Mouse (Mus musculus): ENCODE measurements around the gene Eci2.
"Not testable (repeated sequence)": the region's sequence is repeated elsewhere in the genome, so short reads cannot be mapped to it uniquely, and the experiment has no call there.

Gene Eci2

DNA sequence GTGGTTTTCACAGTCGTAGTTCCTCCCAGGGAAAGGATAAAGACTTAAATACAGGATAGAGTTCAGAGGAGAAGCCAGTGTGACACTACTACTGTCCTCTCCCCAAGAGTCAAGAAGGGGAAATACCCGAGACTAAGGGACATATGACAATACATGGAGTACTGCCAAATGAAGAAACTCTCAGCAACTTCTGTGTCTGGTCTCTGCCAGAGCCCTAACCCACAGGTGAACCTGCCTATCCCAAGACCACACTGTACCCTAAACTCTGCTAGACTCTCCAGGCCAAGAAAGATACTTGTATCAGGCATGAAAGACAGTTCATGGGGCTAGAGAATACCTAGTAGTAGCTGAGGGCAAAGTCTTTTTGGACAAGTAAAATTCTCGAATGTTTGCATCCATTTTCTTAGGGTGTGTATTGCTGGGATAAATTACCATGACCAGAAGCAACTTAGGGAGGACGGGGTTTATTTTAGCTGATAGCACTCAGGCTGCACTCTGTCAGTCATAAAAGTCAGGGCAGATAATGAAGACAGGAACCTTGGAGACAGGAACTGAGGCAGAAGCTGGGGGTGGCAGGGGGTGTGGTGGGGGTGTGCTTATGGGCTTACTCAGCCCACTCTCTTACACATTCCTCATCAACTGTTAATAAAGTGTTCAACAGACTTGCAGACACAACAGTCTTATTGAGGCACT, 35.2 kb downstream of the Eci2 start:
- DNase-seq (ENCODE audit: low spot score) = peak; percentile 17

DNA sequence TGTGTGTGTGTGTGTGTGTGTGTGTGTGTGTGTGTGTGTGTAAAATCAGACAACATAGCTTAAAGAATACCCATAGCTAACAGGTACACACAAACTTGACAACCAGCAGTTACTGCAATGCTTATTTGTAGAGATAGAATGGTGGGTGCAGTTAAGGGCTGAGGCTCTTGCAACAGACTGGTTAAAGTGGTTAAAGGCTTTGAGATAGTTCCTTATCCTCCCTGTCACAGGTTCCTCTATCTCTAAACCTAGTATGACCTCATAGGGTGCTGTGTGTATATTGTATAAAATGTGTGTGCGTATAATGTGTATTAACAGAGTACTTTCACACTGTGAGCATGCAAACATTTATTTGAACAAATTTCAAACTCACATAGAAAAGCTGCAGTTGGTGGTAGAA, 43.4 kb downstream of the Eci2 start:
- DNase-seq (ENCODE audit: low spot score) = not testable (repeated sequence)

DNA sequence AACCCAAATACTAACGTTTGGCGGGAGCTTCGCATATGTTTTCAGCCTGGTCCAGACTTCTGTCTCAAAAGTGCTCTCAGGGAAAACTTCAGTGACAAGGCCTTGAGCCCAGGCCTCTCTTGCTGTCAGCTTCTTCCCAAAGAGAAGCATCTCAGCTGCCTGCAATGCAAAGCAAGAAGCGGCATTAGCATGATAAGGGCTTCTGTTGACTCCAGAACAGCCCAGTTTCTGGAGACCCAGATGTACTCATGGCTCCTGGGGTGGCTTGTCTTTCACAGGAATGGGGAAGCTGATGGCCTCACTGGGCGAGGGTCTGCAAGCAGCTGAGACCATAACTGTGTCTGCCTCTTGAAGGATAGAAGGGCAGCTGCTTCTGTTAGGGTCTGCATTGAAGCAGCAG, 48.3 kb downstream of the Eci2 start:
- DNase-seq (ENCODE audit: low spot score) = not testable (repeated sequence)

DNA sequence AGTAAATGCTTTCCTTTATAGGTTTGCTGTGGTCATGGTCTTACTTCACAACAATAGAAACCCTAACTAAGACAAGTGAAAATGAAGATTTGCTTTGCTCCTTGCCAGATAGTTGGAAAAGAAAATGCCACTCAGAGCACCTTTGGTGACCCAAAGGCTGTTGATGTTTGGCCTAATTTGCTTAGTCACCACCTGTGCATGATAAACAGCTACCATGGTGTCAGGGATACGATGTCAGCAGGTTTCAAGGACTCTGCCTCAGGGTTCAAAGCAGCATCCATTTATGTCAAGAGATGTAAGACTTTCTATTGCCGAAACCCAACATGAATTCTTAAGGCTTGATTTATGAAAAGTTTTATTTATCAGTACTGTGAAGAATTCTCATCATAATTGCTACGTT, 49.5 kb downstream of the Eci2 start:
- no peak for DNase-seq (ENCODE audit: low spot score)

DNA sequence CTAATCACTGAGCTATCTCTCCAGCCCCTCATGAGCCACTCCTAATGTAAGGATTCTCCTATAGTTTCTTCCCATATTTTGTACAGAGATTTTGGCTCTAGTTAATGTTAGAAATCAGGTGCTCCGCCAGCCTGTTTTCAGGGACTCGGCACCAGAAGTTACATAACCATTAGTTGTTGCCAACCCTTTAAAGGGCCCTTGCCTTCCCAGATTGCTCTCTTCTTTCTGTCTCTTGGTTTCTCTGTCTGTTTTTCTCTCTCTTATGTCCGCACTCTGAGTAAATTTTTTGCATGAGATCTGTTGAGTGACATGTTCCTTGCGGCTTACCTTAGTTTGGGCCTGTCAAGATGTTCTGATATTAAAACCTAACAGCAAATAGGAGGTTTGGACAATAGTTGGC, 50.8 kb downstream of the Eci2 start:
- DNase-seq (ENCODE audit: low spot score) = no peak

DNA sequence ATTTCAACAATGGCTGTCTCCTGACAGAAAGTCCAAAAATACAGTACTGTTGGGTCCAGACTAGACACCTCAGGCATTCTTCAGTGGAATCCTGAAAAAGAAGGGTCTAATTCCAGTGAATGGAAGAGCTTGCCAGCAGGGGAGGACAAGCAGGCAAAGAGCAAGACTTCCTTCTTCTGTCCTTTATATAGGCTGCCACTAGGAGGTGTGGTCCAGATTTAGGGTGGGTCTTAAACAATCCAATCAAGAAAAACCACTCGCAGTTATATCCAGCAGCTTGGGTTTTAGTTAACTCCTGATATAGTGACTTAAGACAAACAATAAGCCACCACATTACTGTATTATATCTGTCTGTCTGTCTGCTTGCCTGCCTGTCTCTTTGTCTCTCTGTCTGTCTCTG, 53.1 kb downstream of the Eci2 start:
- DNase-seq (ENCODE audit: low spot score) = no peak

DNA sequence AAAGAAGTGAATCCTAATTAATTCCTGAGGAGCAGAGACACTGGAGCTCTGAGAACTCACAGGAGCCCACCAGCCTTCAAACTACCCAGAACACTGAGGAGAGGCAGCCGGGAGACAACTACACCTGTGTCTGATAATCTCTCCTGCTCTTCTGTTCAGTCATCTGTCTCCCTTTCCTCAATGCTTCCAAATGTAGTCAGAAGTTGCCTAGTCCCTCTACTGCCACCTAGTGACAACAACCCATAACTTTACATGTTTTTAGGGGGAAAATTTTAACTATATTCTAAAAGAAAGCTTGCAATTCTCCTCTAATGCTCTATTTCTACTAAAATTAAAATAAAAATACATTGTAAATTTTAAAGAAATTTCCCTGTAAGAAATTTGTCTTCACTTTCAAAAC, 53.7 kb downstream of the Eci2 start:
- DNase-seq (ENCODE audit: low spot score) = peak; percentile 32

DNA sequence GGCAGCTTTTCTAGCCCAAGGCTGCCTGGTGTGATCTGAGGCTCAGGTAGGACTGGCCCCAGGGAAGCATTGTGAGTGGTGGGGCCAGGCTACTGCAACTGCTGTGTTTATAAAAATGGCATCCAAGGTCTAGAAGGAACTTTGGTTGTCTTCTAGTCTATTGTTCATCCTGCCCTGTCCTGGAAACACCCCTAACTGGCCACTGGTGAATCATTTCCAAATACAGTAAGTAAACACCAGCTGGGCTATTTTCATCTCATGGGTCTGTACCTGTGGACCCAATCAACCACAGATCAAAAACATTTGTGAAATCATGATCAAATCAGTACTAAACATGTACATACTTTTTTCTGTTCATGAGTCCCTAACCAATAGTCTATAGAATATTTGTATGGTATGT, 54.4 kb downstream of the Eci2 start:
- DNase-seq (ENCODE audit: low spot score) = not testable (repeated sequence)

DNA sequence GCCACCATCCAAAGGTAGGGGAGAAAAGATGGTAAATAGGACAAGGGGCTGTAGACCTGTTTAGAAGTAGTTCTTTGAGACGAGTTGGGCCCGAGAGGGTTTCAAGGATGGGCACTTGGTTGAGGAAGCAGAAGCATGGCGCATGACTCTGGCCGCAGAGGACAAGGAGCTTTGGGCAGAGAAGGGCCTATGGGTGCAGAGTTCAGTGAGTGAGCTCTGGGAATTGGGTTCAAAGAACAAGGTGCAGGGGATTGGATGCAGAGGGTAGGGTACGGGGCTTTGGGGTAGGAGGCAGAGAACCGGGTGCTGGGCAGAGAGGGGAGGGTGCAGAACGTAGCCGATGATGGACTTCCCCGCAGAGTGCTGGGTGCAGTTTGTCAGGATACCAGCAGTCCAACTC, 61.2 kb downstream of the Eci2 start:
- DNase-seq (ENCODE audit: low spot score) = not testable (repeated sequence)

DNA sequence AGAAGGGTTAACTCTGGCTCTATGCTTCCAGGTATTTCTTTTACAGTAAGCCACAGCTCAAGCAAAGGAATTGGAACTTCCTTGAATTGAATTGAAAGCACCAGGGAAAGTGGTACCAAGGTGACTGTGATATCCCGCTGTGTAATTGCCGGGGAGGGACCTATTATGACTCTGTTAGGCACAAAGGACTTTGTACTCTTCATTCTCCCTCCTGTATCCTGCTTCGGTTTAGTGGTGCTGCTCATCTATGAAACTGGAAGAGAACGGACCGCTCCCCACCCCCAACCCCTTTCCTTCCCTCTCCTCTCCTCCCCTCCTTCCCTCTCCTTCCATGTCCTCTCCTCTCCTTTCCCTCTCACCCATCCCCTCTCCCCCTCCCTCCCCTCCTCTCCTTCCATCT, 62.0 kb downstream of the Eci2 start:
- DNase-seq (ENCODE audit: low spot score) = no peak

DNA sequence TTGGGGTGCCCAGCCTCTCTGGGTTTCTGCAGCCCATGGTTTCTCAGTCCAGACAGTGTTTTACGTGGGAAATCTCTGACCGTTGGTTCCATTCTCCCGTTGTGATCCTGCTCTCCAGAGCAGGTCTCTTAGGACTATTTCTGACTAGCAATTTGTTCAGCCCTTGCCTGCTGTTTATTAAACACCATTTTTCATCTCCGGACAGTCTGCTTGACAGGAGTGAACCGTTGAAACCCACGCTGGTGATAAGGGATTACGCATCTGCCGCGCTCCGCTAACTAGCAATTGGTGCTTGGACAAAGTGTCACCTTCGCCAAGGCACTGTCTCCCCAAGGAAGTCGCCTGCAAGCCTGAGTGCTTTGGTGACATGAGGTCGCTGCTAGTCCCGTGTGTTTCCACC, 62.5 kb downstream of the Eci2 start:
- no peak for DNase-seq (ENCODE audit: low spot score)

DNA sequence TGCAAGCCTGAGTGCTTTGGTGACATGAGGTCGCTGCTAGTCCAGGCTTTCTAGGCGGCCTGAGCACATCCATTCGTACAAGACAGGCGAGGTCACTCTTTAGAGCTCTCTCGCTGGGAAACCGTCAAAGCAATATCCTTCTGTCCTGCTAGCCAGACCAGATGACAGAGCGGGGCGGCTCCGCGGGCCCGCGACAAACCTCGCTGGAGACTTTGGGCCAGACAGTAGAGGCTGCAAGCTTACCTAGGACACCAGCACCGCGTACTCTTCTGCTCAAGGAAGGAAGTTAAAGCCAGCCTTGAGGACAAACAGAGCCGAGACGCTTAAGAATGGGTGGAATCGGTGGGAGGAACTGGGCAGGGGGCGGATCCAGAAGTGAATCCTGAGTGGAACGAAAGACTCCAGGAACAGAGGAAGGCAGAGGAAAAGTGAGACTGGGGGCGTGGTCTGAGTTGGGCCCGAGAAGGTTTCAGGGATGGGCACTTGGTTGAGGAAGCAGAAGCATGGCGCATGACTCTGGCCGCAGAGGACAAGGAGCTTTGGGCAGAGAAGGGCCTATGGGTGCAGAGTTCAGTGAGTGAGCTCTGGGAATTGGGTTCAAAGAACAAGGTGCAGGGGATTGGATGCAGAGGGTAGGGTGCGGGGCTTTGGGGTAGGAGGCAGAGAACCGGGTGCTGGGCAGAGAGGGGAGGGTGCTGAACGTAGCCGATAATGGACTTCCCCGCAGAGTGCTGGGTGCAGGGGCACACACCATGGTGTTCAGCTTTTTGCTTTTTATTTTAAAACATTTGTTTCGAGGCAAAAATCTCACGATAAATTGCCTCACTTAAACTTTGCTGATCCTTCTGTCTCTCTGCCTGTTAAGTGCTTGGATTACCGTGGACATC, 63.1 kb downstream of the Eci2 start, which contains the start of gene Eci3:
TSS of gene Eci3 (minus strand) at position 300 of the 887 bp plus-strand sequence.
- DNase-seq (ENCODE audit: low spot score) = peak; percentile 44

DNA sequence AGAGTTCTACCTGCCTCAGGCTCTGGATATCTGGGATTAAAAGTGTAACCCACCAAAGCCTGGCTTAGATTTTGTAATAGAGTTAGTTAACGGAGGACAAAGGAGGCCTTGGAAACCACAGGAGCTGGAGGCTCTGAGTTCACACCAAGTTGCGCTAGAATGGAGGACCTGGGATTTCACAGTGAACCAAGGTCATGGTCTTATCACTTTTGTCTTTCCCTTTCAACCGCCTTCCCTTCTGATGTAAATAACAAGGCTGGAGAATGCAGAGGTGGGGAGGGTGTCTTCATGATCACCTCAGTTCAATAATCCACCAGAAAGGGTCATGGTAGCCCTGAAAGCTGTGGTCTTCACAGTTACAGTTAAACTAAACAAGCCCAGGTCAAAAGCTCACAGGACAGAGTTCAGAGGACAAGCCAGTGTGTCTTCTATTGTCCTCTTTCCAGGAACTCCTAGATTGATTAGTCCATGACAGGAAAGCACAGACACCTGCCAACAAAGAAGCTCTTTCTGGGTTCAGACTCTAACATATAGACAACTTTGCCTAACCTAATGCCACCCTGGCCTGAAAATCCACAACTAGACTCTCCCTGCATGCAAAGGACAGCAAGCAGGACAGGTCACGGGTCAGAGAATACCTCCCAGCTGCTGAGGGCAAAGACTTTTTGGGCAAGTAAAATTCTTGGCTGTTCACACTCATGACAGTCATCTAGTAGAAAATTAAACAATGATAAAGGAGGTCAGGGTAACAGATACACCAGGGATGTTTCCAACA, 65.7 kb downstream of the Eci2 start:
- no peak for DNase-seq (ENCODE audit: low spot score)

DNA sequence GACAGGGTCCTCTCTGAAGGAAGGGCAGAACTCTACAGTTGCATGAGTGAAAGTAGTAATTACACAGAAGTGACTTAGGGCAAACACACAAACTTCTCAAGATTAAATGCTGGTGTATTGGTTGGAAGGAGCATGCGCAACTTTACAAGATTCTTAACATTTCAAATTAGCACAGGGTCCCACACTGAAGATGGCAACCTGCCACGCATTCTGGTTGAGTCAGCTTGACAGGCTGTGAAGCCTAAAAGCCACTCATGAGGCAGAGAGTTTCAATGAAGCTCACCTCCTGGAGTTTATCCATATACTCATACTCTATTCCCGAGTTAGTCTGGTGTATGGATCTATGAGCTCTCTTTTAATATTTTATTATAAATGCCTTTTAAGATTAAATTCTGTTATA, 68.7 kb downstream of the Eci2 start:
- not testable (repeated sequence) for DNase-seq (ENCODE audit: low spot score)

DNA sequence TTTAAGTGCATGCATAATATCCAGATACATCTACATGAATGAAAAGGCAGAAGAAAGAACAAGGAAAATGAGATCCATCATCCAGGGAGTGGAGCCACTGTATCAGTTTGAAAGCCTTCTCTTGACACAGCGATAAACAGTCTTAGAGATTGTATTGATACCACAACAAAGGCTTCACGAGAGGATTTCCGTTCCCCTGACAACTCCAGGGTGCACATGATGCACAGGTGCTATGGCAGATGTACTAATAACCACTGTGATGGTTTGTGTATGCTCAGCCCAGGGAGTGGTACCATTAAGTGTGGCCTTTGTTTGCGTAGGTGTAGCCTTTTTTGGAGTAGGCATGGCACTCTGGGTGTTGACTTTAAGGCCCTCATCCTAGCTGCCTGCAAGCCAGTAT, 70.0 kb downstream of the Eci2 start:
- DNase-seq (ENCODE audit: low spot score) = no peak

DNA sequence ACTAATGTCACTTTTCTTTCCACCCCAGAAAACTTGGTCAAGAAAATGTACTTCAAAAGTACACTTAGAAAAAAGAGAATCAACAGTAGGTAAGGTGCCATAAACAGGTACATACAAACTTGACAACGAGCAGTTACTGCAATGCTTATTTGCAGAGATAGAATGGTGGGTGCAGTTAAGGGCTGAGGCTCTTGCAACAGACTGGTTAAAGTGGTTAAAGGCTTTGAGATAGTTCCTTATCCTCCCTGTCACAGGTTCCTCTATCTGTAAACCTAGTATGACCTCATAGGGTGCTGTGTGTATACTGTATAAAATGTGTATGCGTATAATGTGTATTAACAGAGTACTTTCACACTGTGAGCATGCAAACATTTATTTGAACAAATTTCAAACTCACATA, 75.5 kb downstream of the Eci2 start:
- DNase-seq (ENCODE audit: low spot score) = not testable (repeated sequence)

DNA sequence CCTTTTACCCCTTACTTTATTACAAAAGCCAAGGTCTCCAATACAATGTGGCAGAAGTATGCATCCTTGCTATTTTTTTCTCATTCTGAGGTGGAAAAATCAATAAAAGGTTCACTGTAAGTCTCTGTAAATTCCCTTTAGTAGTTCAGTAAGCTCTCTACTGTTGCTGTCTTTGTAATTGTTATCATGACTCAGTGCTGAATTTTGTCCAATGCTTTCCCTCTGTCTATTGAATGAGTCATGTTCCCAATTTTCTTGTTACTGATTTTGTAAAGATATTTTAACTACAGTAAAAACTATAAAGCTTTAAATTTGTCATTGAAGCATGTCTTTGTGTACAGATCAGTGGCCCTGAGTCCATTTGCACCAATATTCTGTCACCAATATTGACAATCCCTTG, 84.5 kb downstream of the Eci2 start:
- no peak for DNase-seq (ENCODE audit: low spot score)

DNA sequence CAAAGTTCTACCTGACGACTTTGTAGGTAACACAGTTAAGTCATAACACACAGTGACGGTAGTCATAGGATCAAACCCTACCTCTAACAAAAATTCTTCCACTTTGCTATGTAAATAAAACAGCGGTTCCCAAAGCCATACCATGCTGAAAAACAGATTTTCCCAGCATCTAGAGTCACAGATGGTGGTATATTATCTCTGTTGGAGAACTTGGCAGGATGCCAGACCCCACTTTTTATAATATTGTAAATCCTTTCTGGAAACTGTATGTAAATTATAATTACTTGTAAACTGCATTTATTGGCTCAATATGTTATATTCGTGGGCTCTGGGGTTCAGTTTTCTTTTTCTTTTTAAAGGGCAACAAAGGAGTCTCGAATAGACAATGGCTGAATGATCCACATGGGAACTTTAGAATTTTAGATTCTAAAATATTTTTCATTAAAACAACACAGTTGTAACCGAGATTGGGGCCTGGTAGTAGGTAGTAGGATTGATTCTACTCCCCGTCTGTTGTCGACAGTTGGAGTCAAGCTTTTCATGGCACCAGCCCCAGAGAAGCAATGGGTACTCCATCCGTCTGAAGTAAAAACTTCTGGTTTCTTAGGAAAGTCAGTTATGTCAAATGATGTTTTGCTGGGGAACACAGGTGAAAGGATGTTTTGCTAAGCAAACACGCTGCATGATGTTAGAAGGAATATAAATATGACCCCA, 91.8 kb downstream of the Eci2 start:
- DNase-seq (ENCODE audit: low spot score) = no peak

Measured in lung, postnatal 25 days (tissue).